Mouse (Mus musculus) heart, embryonic 11.5 days (tissue): ENCODE measurements around the gene Olfr597. TPM values are rescaled to one million over a fixed set of nuclear protein-coding genes. Genes with fewer than 3 reads are reported as not detected.
"Not testable (repeated sequence)": the region's sequence is repeated elsewhere in the genome, so short reads cannot be mapped to it uniquely, and the experiment has no call there.

Source experiments
- ATAC-seq: fragments of 200-750 bp; cut with Nextera tagmentation; replicated peaks from 2 replicates; pipeline ENCODE4 v1.8.0; 2017; ENCODE audit warnings: moderate library complexity; ENCODE audit not compliant: insufficient number of reproducible peaks, low FRiP score, low TSS enrichment
- H3K27ac ChIP-seq: fragments of 300-500 bp; sonication (generic); 2 replicates; pipeline ENCODE4 v1.5.1; 2014; ENCODE audit warnings: mild to moderate bottlenecking, low read depth, low read length
- H3K27me3 ChIP-seq: fragments of 300-500 bp; sonication (generic); 2 replicates; pipeline ENCODE4 v1.6.1; 2014; ENCODE audit warnings: mild to moderate bottlenecking, low read length, mixed read lengths; ENCODE audit not compliant: control insufficient read depth, insufficient read depth
- H3K36me3 ChIP-seq: fragments of 300-500 bp; sonication (generic); 2 replicates; pipeline ENCODE4 v1.6.1; 2014; ENCODE audit warnings: mild to moderate bottlenecking, low read length, moderate library complexity, mixed read lengths; ENCODE audit not compliant: control insufficient read depth, insufficient read depth
- H3K4me1 ChIP-seq: fragments of 300-500 bp; sonication (generic); 2 replicates; pipeline ENCODE4 v1.6.1; 2014; ENCODE audit warnings: low read length; ENCODE audit not compliant: control insufficient read depth, insufficient read depth
- H3K4me2 ChIP-seq: fragments of 300-500 bp; sonication (generic); 2 replicates; pipeline ENCODE4 v1.6.1; 2014; ENCODE audit warnings: mild to moderate bottlenecking, moderate library complexity
- H3K4me3 ChIP-seq: fragments of 300-500 bp; sonication (generic); 2 replicates; pipeline ENCODE4 v1.5.1; 2014; ENCODE audit warnings: low read depth, low read length
- H3K9ac ChIP-seq: fragments of 300-500 bp; sonication (generic); 2 replicates; pipeline ENCODE4 v1.6.1; 2014; ENCODE audit warnings: mild to moderate bottlenecking, low read depth, low read length, moderate library complexity
- H3K9me3 ChIP-seq: fragments of 300-500 bp; sonication (generic); replicated peaks from 2 replicates; pipeline ENCODE4 v1.6.1; 2016; ENCODE audit warnings: low read length; ENCODE audit not compliant: control insufficient read depth
- WGBS: fragments of 180-500 bp; shearing (Covaris S2); extraction: QIAGEN DNeasy Blood & Tissue Kit; methylation state at CpG from one replicate; pipeline ENCODE4 v1.1.7; 2014; ENCODE audit not compliant: insufficient replicate concordance; 5-methylcytosine and 5-hydroxymethylcytosine counted together
- microRNA-seq: library from miRNA; unstranded; fragments of <30 nt; microRNA quantifications from one replicate; pipeline ENCODE4, GENCODE M21; 2016; ENCODE audit warnings: borderline number of aligned reads
- polyA plus RNA-seq: library from polyadenylated mRNA; unstranded; fragments of >200 nt; fragmentation: Nextera tagmentation; extraction: Ambion mirVana; gene quantifications from 2 replicates; pipeline ENCODE4 v1.2.1, GENCODE M21; 2014

The Olfr597 gene
- polyA plus RNA-seq = not detected in 2 replicates

GRCm38 (mm10) chr7:103316015-103316414, at the start of gene Olfr597:
Gene Olfr597 (plus strand): TSS chr7:103316315.
- H3K9ac ChIP-seq, H3K4me1 ChIP-seq, H3K4me3 ChIP-seq, H3K27ac ChIP-seq, H3K27me3 ChIP-seq, H3K9me3 ChIP-seq, H3K36me3 ChIP-seq, H3K4me2 ChIP-seq, ATAC-seq: not testable (repeated sequence)
- WGBS = 74% methylated on average over 2 of the region's 2 CpGs

GRCm38 (mm10) chr7:103305348-103305747, 10.8 kb upstream of the Olfr597 start, which contains the start of gene Olfr596:
Gene Olfr596 (plus strand): TSS chr7:103305648.
- not testable (repeated sequence) for H3K36me3 ChIP-seq, ATAC-seq, H3K27ac ChIP-seq, H3K27me3 ChIP-seq, H3K9ac ChIP-seq, H3K4me3 ChIP-seq, H3K4me1 ChIP-seq, H3K9me3 ChIP-seq, H3K4me2 ChIP-seq
- WGBS = 76% methylated on average over 2 of the region's 2 CpGs

- no peak within 1 kb of the TSS for H3K4me3 ChIP-seq
- H3K36me3 ChIP-seq = no peaks in the 10 kb centered on the region
- H3K4me1 ChIP-seq = no peaks in the 10 kb centered on the region
- no peaks in the 10 kb centered on the region for H3K27me3 ChIP-seq
- H3K4me2 ChIP-seq = no peak within 1 kb of the TSS
- H3K27ac ChIP-seq = no peak within 1 kb of the TSS
- H3K9ac ChIP-seq = no peak within 1 kb of the TSS
- no peaks in the 10 kb centered on the region for H3K9me3 ChIP-seq
- no peak for ATAC-seq
Observed at GRCm38 (mm10) chr7:103323268-103323667, 7.2 kb downstream of the Olfr597 start, which contains the start of gene Olfr598. Gene Olfr598 (plus strand): TSS chr7:103323568.

- Histone ChIP-seq H3K36me3 (no peaks in the 10 kb centered on the region), H3K9ac (no peak within 1 kb of the TSS), H3K4me3 (no peak within 1 kb of the TSS), H3K27me3 (no peaks in the 10 kb centered on the region), H3K4me2 (no peak within 1 kb of the TSS), H3K9me3 (no peaks in the 10 kb centered on the region), H3K4me1 (no peaks in the 10 kb centered on the region), H3K27ac (no peak within 1 kb of the TSS)
- 80% methylated on average over 1 of the region's 1 CpGs for WGBS
- ATAC-seq = no peak
Observed at GRCm38 (mm10) chr7:103335617-103336016, 19.5 kb downstream of the Olfr597 start, which contains the start of gene Olfr599. Gene Olfr599 (plus strand): TSS chr7:103335917.

- Histone ChIP-seq H3K9ac (no peak within 1 kb of the TSS), H3K4me3 (no peak within 1 kb of the TSS), H3K36me3 (no peaks in the 10 kb centered on the region), H3K9me3 (no peaks in the 10 kb centered on the region), H3K4me2 (no peak within 1 kb of the TSS), H3K27ac (no peak within 1 kb of the TSS), H3K4me1 (no peaks in the 10 kb centered on the region), H3K27me3 (no peaks in the 10 kb centered on the region)
- ATAC-seq = no peak
Observed at GRCm38 (mm10) chr7:103349569-103349968, 33.5 kb downstream of the Olfr597 start, which contains the start of gene Olfr600. Gene Olfr600 (minus strand): TSS chr7:103349669.

GRCm38 (mm10) chr7:103362555-103362954, 46.4 kb downstream of the Olfr597 start, which contains the start of gene Olfr601:
Gene Olfr601 (minus strand): TSS chr7:103362655.
- Histone ChIP-seq H3K27ac (no peak within 1 kb of the TSS), H3K9me3 (no peaks in the 10 kb centered on the region), H3K9ac (no peak within 1 kb of the TSS), H3K4me3 (no peak within 1 kb of the TSS), H3K27me3 (no peaks in the 10 kb centered on the region), H3K36me3 (no peaks in the 10 kb centered on the region), H3K4me2 (no peak within 1 kb of the TSS), H3K4me1 (no peaks in the 10 kb centered on the region)
- ATAC-seq = no peak
- 76% methylated on average over 1 of the region's 1 CpGs for WGBS

Small RNA genes within 50 kb of the gene (microRNA-seq; reads per million reads assigned to microRNA genes)
- gene Gm23550 = not detected

Other genes starting within 250 kb of the Olfr597 start
- gene Olfr584, start 234.4 kb upstream of the Olfr597 start, polyA plus RNA-seq = not detected in 2 replicates
- gene Olfr585, start 218.6 kb upstream of the Olfr597 start, polyA plus RNA-seq = not detected in 2 replicates
- gene Olfr586, start 190.7 kb upstream of the Olfr597 start, polyA plus RNA-seq = not detected in 2 replicates
- gene Olfr588-ps1, start 175.4 kb upstream of the Olfr597 start, polyA plus RNA-seq = not detected in 2 replicates
- gene Olfr589, start 160.0 kb upstream of the Olfr597 start, polyA plus RNA-seq = not detected in 2 replicates
- not detected in 2 replicates for gene Olfr591, start 138.0 kb upstream of the Olfr597 start, polyA plus RNA-seq
- gene Olfr592, start 131.5 kb upstream of the Olfr597 start, polyA plus RNA-seq = not detected in 2 replicates
- not detected in 2 replicates for gene Olfr593, start 104.5 kb upstream of the Olfr597 start, polyA plus RNA-seq
- gene Olfr594, start 99.3 kb upstream of the Olfr597 start, polyA plus RNA-seq = not detected in 2 replicates
- gene Usp17ld, start 63.8 kb upstream of the Olfr597 start, polyA plus RNA-seq = not detected in 2 replicates
- not detected in 2 replicates for gene Olfr596, start 10.7 kb upstream of the Olfr597 start, polyA plus RNA-seq
- gene Olfr598, start 7.3 kb downstream of the Olfr597 start, polyA plus RNA-seq = not detected in 2 replicates
- gene Olfr599, start 19.6 kb downstream of the Olfr597 start, polyA plus RNA-seq = not detected in 2 replicates
- not detected in 2 replicates for gene Olfr600, start 33.4 kb downstream of the Olfr597 start, polyA plus RNA-seq
- not detected in 2 replicates for gene Olfr601, start 46.3 kb downstream of the Olfr597 start, polyA plus RNA-seq
- not detected in 2 replicates for gene Olfr603, start 69.9 kb downstream of the Olfr597 start, polyA plus RNA-seq
- gene Usp17lc, start 98.8 kb downstream of the Olfr597 start, polyA plus RNA-seq = not detected in 2 replicates
- gene Olfr605, start 129.1 kb downstream of the Olfr597 start, polyA plus RNA-seq = not detected in 2 replicates
- not detected in 2 replicates for gene Olfr606, start 132.7 kb downstream of the Olfr597 start, polyA plus RNA-seq
- gene Olfr607, start 147.8 kb downstream of the Olfr597 start, polyA plus RNA-seq = not detected in 2 replicates
- not detected in 2 replicates for gene Olfr608, start 153.6 kb downstream of the Olfr597 start, polyA plus RNA-seq
- not detected in 2 replicates for gene Olfr609, start 181.7 kb downstream of the Olfr597 start, polyA plus RNA-seq
- not detected in 2 replicates for gene Olfr610, start 195.8 kb downstream of the Olfr597 start, polyA plus RNA-seq
- not detected in 2 replicates for gene Olfr611, start 204.5 kb downstream of the Olfr597 start, polyA plus RNA-seq
- not detected in 2 replicates for gene Olfr612, start 226.4 kb downstream of the Olfr597 start, polyA plus RNA-seq
- gene Olfr613, start 231.8 kb downstream of the Olfr597 start, polyA plus RNA-seq = not detected in 2 replicates
- gene Olfr615, start 239.8 kb downstream of the Olfr597 start, polyA plus RNA-seq = not detected in 2 replicates